Mouse (Mus musculus): ENCODE measurements at regions not wholly inside any gene's neighbourhood (a gene's known extent, or its start where the extent isn't known, plus 50 kb on each side); places are given as distances from the start of the nearest gene placed in this dataset.

DNA sequence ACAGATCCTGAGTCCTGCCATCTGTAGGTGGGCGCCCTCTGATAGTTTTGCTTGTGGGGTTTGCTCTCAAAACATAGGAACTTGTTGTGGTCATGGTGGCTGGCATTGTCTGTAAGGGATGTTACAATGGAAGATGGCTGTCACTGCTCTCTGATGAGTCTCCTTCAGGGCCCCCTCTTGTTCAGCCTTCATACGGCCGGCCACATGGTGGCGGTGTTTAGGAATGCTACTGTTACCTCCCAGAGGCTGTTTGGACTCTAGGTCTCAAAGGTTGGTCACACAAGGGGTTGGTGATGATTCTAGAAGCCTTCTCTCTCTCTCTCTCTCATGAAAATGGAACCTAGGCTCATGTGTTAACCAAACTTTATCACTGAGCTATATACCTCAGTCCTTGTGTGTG, 137.0 kb downstream of the Nufip1 start:
- Histone ChIP-seq H3K27me3 (no peaks in the 10 kb centered on the region), H3K4me3 (replicated peaks) (no peak overlapping the region), H3K4me1 (replicated peaks) (peaks cover 15% of the 10 kb centered on the region), H3K36me3 (no peaks in the 10 kb centered on the region), H3K9me3 (no peaks in the 10 kb centered on the region), H3K27ac (no peak overlapping the region), H3K4me2 (no peak overlapping the region), H3K9ac (replicated peaks) (no peak overlapping the region)
- no peak for ATAC-seq (ENCODE audit: insufficient number of reproducible peaks, insufficient read depth, low FRiP score, low TSS enrichment, low read depth)
- 89% methylated on average over 4 of the region's 4 CpGs for WGBS

DNA sequence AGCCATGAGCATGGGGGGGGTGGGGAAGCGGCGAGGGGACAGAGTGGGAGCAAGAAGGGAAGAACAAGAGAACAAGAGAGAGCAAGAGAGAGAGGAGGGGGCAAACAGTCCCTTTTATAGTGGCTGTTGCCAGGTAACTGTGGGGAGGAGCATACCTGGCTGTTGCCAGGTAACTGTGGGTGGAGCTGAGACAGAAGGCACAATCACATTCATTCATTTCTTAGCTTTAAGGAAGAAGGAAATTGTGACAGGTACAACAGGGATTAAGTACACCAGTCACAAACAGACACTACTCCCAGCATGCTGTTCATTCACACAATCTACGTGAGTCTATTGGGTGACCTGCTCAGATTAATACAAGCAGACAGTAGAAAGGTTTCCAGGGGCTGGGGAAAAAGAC, 143.2 kb downstream of the Nufip1 start:
- Histone ChIP-seq H3K27ac (no peak overlapping the region), H3K4me1 (replicated peaks) (peaks cover 25% of the 10 kb centered on the region)
- no peak for ATAC-seq (ENCODE audit: insufficient number of reproducible peaks, insufficient read depth, low FRiP score, low TSS enrichment, low read depth)

DNA sequence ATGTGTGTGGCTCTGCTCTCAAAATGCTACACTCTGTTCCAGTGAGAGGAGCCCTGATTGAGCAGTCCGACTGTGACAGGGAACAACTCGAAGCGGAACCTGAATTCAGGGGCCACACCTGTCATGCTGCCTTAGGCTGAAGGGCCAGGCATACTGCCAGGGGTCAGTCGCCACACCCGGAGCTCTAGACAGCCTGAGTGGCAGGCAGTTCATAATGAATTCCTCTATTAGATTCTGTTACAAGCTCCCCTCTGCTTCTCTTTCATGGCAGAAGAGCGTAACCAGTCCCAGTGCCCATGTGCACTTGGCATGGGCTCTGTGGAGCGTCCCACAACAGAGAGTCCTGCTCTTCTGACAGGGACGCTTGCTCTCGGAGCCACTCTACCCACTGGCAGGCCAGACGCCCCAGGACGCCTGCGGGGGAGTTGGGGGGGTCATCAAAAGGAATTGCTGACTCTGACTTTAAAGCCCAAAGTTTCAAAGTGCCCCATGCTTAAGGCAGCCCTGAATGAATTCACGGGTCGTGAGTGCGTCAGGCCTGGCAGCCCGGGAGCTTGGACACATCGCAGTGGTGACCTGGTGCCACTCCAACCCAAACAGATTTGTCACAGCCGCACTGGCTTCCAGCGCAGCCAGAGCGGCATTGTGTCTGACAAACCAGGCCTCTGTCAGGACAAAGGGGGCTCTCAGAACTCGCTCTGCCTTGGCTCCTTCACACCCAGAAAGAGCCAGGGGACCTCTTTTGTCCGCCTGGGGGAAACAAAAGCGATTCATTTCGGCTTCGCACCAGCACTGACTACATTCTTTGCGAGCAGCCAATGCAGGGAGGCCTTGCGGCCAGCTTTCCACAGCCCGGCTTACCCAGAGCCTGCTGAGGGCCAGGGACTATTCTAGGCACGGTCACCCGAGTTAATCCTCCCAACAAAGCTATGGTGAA, 144.1 kb downstream of the Nufip1 start:
- Histone ChIP-seq H3K4me1 (replicated peaks) (peaks cover 26% of the 10 kb centered on the region), H3K4me2 (peak overlapping the region; percentile 15; the same call in 1 of the 2 replicates), H3K9me3 (no peaks in the 10 kb centered on the region), H3K27me3 (no peaks in the 10 kb centered on the region), H3K36me3 (no peaks in the 10 kb centered on the region), H3K9ac (replicated peaks) (0 out of 2 replicates have a peak overlapping the region, but pooled peaks have one; percentile 23), H3K27ac (peak overlapping the region; percentile 64), H3K4me3 (replicated peaks) (no peak overlapping the region)
- 36% methylated on average over 30 of the region's 30 CpGs for WGBS
- no peak; the same call in 1 of the 2 replicates for ATAC-seq (ENCODE audit: insufficient number of reproducible peaks, insufficient read depth, low FRiP score, low TSS enrichment, low read depth)

More for the DNA sequence above, 143.2 kb downstream of the Nufip1 start:
- WGBS: 94% methylated on average over 1 of the region's 3 CpGs
- Histone ChIP-seq H3K4me3 (replicated peaks) (no peak overlapping the region), H3K36me3 (no peaks in the 10 kb centered on the region), H3K27me3 (no peaks in the 10 kb centered on the region), H3K4me2 (no peak overlapping the region), H3K9ac (replicated peaks) (no peak overlapping the region), H3K9me3 (no peaks in the 10 kb centered on the region)

DNA sequence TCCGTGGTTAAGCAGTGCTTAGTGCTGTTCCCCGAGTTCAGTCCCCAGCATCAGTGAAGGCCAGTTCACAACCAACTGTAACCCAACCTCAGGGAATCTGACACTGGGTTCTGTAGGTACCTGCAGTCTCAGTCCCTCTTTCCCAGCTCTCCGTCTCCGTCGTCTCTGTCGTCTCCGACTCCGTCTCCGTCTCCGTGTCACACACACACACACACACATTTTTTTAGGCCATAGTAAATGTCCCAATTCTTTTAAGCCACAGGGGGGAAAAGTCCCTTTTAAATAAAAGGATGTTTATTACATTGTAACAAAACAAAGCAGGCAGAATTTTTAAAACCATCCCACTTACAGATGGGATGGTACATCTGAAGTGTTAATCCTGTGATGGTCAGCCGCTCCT, 145.3 kb downstream of the Nufip1 start:
- H3K27me3 ChIP-seq: no peaks in the 10 kb centered on the region
- no peak for ATAC-seq (ENCODE audit: insufficient number of reproducible peaks, insufficient read depth, low FRiP score, low TSS enrichment, low read depth)
- no peak overlapping the region for H3K27ac ChIP-seq
- H3K4me3 ChIP-seq (replicated peaks): no peak overlapping the region
- peaks cover 26% of the 10 kb centered on the region for H3K4me1 ChIP-seq (replicated peaks)
- H3K9ac ChIP-seq (replicated peaks): no peak overlapping the region
- no peak overlapping the region for H3K4me2 ChIP-seq
- no peaks in the 10 kb centered on the region for H3K9me3 ChIP-seq
- WGBS: 85% methylated on average over 11 of the region's 11 CpGs
- H3K36me3 ChIP-seq: no peaks in the 10 kb centered on the region

DNA sequence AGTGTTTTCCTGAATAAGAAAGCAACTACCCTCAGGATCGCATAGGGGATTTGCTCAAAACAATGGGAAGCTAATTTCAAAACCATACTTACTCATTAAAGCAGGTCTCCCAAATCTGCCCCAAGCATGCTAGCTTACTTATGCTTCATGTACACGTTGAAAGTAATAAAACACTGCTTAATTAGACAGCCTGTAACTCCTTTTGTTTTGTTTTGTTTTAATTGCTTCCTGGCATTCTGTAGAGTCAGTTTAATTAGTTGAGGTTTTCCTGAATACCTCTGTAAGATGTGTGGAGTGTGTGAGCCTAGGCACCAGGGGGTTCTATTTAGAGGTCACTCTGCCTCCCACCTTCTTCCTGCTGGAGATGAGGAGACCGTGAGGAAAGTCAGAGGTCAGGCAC, 147.9 kb downstream of the Nufip1 start:
- Histone ChIP-seq H3K9me3 (no peaks in the 10 kb centered on the region), H3K4me2 (no peak overlapping the region), H3K4me3 (replicated peaks) (no peak overlapping the region), H3K4me1 (replicated peaks) (peaks cover 23% of the 10 kb centered on the region), H3K27me3 (no peaks in the 10 kb centered on the region), H3K36me3 (no peaks in the 10 kb centered on the region), H3K9ac (replicated peaks) (no peak overlapping the region), H3K27ac (no peak overlapping the region)
- ATAC-seq (ENCODE audit: insufficient number of reproducible peaks, insufficient read depth, low FRiP score, low TSS enrichment, low read depth): no peak
- WGBS: 10% methylated on average over 3 of the region's 3 CpGs

DNA sequence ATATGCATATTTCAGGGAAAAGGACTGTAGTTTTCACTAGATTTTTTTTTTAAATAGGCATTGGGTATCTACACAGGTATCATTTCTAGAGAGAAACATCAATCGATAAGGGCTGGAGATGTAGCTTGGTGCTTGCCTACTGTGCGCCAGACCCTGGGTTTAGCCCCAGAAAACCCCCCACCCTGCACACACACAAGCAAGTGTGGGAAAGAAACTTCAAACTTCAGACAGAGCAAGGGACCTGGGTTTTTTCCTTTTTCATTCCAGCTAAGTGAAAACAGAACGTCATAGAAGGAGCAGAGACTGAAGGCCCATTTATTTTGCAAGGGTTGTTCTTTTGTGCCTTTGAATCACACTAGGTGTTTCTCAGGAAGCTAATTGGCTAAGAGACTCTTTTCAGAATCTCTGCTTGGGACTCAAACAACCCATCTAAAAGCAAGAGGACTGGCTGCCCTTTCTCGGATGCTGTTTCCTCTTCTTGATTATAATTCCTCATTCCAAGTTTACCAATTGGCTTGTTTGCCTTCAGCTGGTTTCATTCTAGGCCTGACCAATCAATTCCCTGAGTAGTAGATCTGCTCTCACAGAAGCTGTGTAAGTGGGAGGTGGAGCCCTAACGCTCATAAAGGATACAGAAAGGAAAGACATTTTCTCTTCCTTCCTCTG, 150.1 kb downstream of the Nufip1 start:
- WGBS: 63% methylated on average over 5 of the region's 5 CpGs
- H3K36me3 ChIP-seq: no peaks in the 10 kb centered on the region
- H3K4me2 ChIP-seq: no peak overlapping the region
- no peaks in the 10 kb centered on the region for H3K9me3 ChIP-seq
- no peak overlapping the region for H3K4me3 ChIP-seq (replicated peaks)
- H3K27ac ChIP-seq: no peak overlapping the region
- H3K9ac ChIP-seq (replicated peaks): no peak overlapping the region
- no peak for ATAC-seq (ENCODE audit: insufficient number of reproducible peaks, insufficient read depth, low FRiP score, low TSS enrichment, low read depth)
- peaks cover 12% of the 10 kb centered on the region for H3K4me1 ChIP-seq (replicated peaks)
- H3K27me3 ChIP-seq: no peaks in the 10 kb centered on the region

DNA sequence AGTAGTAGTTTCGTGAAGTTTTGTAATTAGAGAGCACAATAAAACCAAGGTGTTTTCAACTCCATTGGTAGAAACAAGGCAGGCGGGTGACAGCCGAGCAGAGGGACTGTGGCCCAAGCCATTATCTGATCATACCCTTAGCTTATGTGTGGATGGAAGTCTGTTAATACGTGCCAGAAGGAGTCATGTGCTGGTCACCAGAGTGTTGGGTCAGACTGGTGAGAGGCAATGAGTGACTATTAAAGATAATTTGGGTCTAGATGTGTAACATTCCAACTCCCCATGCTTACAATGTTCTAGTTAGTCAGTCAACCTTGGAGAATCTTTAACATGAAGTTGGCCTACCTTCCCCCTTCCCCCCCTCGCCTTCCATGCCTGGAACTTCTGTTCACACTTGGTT, 151.1 kb upstream of the Tsc22d1 start:
- Histone ChIP-seq H3K4me1 (replicated peaks) (peaks cover 2% of the 10 kb centered on the region), H3K27me3 (no peaks in the 10 kb centered on the region)
- no peak for ATAC-seq (ENCODE audit: insufficient number of reproducible peaks, insufficient read depth, low FRiP score, low TSS enrichment, low read depth)

DNA sequence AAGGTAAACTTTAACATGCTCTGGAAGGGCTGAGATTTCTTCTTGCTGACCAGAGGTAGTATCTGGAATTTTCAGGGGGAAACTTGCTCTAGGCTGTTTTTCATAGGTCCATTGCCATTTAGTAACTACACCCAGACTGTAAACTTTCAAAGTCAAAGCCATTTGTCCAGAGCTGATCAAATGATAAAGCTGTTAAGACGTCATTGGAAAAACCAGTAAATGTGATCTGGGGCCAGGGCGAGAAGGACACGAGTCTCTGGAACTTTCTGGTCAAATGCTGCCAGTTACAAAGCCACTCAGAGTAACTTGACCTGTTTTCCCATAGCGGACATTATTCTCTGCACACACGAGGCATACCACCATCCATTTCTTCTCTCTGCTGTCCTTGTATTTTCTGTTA, 148.9 kb upstream of the Tsc22d1 start:
- Histone ChIP-seq H3K36me3 (no peaks in the 10 kb centered on the region), H3K27ac (no peak overlapping the region), H3K4me1 (replicated peaks) (no peaks in the 10 kb centered on the region), H3K4me2 (no peak overlapping the region), H3K4me3 (replicated peaks) (no peak overlapping the region), H3K27me3 (no peaks in the 10 kb centered on the region), H3K9me3 (no peaks in the 10 kb centered on the region), H3K9ac (replicated peaks) (no peak overlapping the region)
- no peak for ATAC-seq (ENCODE audit: insufficient number of reproducible peaks, insufficient read depth, low FRiP score, low TSS enrichment, low read depth)
- 90% methylated on average over 5 of the region's 5 CpGs for WGBS

More for the DNA sequence above, 151.1 kb upstream of the Tsc22d1 start:
- Histone ChIP-seq H3K9me3 (no peaks in the 10 kb centered on the region), H3K4me3 (replicated peaks) (no peak overlapping the region), H3K4me2 (no peak overlapping the region), H3K36me3 (no peaks in the 10 kb centered on the region), H3K27ac (no peak overlapping the region), H3K9ac (replicated peaks) (no peak overlapping the region)
- 87% methylated on average over 5 of the region's 5 CpGs for WGBS

DNA sequence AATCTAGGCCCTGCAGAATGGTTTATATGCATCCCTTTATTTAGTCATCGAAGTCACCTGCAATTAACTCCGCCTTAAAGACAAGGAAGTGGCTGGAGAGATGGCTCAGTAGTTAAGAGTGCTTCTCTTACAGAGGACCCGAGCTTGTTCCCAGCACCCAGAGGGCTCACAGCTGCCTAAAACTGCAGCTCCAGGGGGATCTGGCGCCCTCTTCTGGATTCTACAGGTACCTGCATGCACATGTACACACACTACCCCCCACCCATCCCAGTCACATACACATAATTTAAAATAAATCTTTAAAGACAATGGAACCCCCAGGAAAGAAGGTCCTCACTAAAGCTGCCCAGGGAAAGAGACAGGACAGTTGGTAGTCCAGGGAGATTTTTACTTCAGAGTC, 148.5 kb upstream of the Tsc22d1 start:
- H3K9ac ChIP-seq (replicated peaks): no peak overlapping the region
- ATAC-seq (ENCODE audit: insufficient number of reproducible peaks, insufficient read depth, low FRiP score, low TSS enrichment, low read depth): no peak
- H3K27me3 ChIP-seq: no peaks in the 10 kb centered on the region
- WGBS: 83% methylated on average over 4 of the region's 4 CpGs
- no peaks in the 10 kb centered on the region for H3K36me3 ChIP-seq
- no peak overlapping the region for H3K27ac ChIP-seq
- H3K4me3 ChIP-seq (replicated peaks): no peak overlapping the region
- H3K9me3 ChIP-seq: no peaks in the 10 kb centered on the region
- H3K4me2 ChIP-seq: no peak overlapping the region
- H3K4me1 ChIP-seq (replicated peaks): peaks cover 3% of the 10 kb centered on the region; the same call in 1 of the 2 replicates

DNA sequence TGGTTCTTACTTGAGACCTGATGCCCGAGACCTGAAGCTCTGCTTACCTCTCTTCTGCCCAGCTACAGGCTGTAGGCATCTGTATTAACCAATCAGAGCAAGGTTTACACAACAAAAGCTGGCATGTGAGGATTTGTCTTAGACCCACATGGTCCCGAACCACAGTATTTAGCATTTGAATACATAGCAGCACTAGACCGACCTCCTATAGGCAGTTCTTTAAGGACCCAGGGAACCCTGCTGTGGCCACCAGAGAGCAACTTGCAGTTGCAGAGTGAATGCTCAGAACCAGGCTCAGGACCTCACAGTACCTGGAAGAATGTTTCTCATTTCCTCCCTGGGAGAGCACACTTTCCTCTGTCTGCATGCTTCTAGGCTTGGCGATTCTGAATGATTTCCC, 147.7 kb upstream of the Tsc22d1 start:
- Histone ChIP-seq H3K4me3 (replicated peaks) (no peak overlapping the region), H3K9ac (replicated peaks) (no peak overlapping the region), H3K9me3 (no peaks in the 10 kb centered on the region), H3K36me3 (no peaks in the 10 kb centered on the region), H3K4me2 (no peak overlapping the region), H3K4me1 (replicated peaks) (peaks cover 4% of the 10 kb centered on the region; the same call in 1 of the 2 replicates), H3K27ac (no peak overlapping the region), H3K27me3 (no peaks in the 10 kb centered on the region)
- no peak for ATAC-seq (ENCODE audit: insufficient number of reproducible peaks, insufficient read depth, low FRiP score, low TSS enrichment, low read depth)
- WGBS: 46% methylated on average over 4 of the region's 4 CpGs

DNA sequence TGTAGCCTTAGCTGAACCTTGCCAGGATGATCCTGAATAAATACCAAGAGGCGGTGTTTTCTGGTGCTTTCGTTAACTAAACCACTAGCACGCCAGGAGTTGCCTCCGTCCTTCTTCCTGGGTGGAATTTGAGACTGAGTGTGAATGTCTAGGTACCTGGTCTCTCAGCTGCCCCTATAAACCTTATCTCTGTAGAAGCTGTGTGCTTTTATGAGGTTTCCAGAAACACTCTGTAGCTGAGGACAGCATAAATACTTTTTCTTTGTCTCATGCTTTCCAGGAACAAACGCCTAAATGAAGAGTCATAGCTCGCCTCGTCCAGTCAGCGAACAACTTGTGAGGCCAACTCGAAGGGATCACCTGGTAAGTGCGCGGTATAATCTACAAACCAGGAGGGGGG, 143.6 kb upstream of the Tsc22d1 start:
- no peak overlapping the region for H3K4me2 ChIP-seq
- 0 out of 2 replicates have a peak, but pooled peaks cover 3% of the 10 kb centered on the region for H3K9me3 ChIP-seq
- 76% methylated on average over 11 of the region's 11 CpGs for WGBS
- no peaks in the 10 kb centered on the region for H3K27me3 ChIP-seq
- no peak overlapping the region for H3K4me3 ChIP-seq (replicated peaks)
- no peak overlapping the region for H3K9ac ChIP-seq (replicated peaks)
- no peaks in the 10 kb centered on the region for H3K36me3 ChIP-seq
- peaks cover 4% of the 10 kb centered on the region for H3K4me1 ChIP-seq (replicated peaks)
- no peak for ATAC-seq (ENCODE audit: insufficient number of reproducible peaks, insufficient read depth, low FRiP score, low TSS enrichment, low read depth)
- no peak overlapping the region for H3K27ac ChIP-seq
